Mouse (Mus musculus): ENCODE results near the gene Ltb.

Gene Ltb

GRCm38 (mm10) chr17:35193881-35194843 is at the start of gene Ltb:
Gene Ltb (plus strand): TSS chr17:35194439.
- no peak for DNase-seq (ENCODE audit: low read depth, low spot score)

GRCm38 (mm10) chr17:35146139-35146538 is 48.1 kb upstream of the Ltb start:
- DNase-seq (ENCODE audit: low read depth, low spot score): no peak

- DNase-seq (ENCODE audit: low read depth, low spot score): no peak
Measured at GRCm38 (mm10) chr17:35147348-35147747, 46.9 kb upstream of the Ltb start.

- no peak for DNase-seq (ENCODE audit: low read depth, low spot score)
Measured at GRCm38 (mm10) chr17:35147922-35148639, 46.2 kb upstream of the Ltb start.

GRCm38 (mm10) chr17:35152121-35152520 is 42.1 kb upstream of the Ltb start:
- DNase-seq (ENCODE audit: low read depth, low spot score): no peak

- DNase-seq (ENCODE audit: low read depth, low spot score): no peak
Measured at GRCm38 (mm10) chr17:35153077-35153476, 41.2 kb upstream of the Ltb start.

GRCm38 (mm10) chr17:35153931-35154330 is 40.3 kb upstream of the Ltb start:
- DNase-seq (ENCODE audit: low read depth, low spot score): no peak

GRCm38 (mm10) chr17:35154616-35155015 is 39.6 kb upstream of the Ltb start:
- DNase-seq (ENCODE audit: low read depth, low spot score): no peak

GRCm38 (mm10) chr17:35155451-35155850 is 38.8 kb upstream of the Ltb start:
- DNase-seq (ENCODE audit: low read depth, low spot score): no peak

- no peak for DNase-seq (ENCODE audit: low read depth, low spot score)
Measured at GRCm38 (mm10) chr17:35156461-35157200, 37.6 kb upstream of the Ltb start.

GRCm38 (mm10) chr17:35157254-35157653 is 37.0 kb upstream of the Ltb start:
- DNase-seq (ENCODE audit: low read depth, low spot score): no peak

- no peak for DNase-seq (ENCODE audit: low read depth, low spot score)
Measured at GRCm38 (mm10) chr17:35157661-35158175, 36.5 kb upstream of the Ltb start.

GRCm38 (mm10) chr17:35158850-35159593 is 35.2 kb upstream of the Ltb start:
- DNase-seq (ENCODE audit: low read depth, low spot score): no peak

GRCm38 (mm10) chr17:35159638-35160037 is 34.6 kb upstream of the Ltb start:
- no peak for DNase-seq (ENCODE audit: low read depth, low spot score)

GRCm38 (mm10) chr17:35161421-35161820 is 32.8 kb upstream of the Ltb start:
- DNase-seq (ENCODE audit: low read depth, low spot score): no peak

- no peak for DNase-seq (ENCODE audit: low read depth, low spot score)
Measured at GRCm38 (mm10) chr17:35162121-35162520, 32.1 kb upstream of the Ltb start.

GRCm38 (mm10) chr17:35162730-35163129 is 31.5 kb upstream of the Ltb start:
- no peak for DNase-seq (ENCODE audit: low read depth, low spot score)

GRCm38 (mm10) chr17:35163326-35164081 is 30.7 kb upstream of the Ltb start:
- DNase-seq (ENCODE audit: low read depth, low spot score): no peak

GRCm38 (mm10) chr17:35164218-35164567 is 30.0 kb upstream of the Ltb start:
- no peak for DNase-seq (ENCODE audit: low read depth, low spot score)

Data from R1 (cell line).